Mouse (Mus musculus) c-Kit-positive CD71-negative TER-119-negative erythroid progenitor cells, embryonic 14.5 days (primary cell): ENCODE measurements around the gene Zkscan2.

Source experiments
- DNase-seq: peaks from one replicate; pipeline ENCODE4 v3.0.0-alpha.2; 2013; ENCODE audit warnings: low read depth

The Zkscan2 gene

DNA sequence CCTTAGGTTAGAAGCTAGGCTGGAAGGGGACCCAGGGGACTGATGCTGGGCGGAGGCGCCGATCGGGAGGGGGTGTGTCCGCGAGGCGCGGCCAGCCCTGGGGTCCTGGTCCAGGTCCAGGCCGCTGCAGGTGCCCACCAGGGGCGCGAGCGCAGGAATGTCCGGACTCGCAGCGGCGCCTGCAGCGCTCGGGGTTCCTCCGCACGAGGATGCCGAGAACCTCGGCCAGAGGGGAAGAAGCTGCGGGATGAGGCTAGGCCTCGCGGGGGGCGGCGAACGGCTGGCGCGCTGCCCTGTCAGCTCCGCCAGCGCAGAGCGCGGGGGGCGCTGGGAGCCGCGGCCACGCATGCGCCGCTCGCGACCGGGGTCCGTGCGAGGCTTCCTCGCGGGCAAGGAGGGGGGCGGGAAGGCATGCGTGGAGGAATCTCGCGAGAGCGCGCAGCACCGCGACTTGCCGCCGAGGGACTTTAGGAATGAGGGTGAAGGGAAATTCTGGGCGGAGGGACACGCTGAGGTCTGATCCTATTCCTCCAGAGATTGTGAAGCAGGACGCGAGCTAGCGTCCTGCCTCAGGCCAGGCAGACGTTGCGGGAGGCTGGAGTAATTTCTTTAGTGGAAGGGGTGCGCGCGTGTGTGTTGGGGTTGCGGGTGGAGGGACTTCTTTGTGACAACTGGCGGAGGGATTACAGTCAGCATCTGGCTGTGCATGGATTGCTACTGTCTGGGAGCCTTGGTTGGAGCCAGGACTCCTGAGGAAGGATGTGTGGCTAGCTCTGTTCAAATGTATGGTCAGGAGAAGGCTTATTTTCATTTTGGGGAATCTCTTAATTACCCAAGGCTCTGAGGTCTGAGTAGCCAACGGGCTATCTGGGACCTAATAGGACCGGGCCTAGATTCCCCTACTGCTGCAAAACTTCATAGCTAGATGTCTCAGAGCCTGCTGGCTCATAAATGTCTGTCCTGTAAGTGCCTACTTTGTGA lies at the start of gene Zkscan2:
Gene Zkscan2, minus strand, starts transcription at position 211 of the 981 bp plus-strand sequence.
- DNase-seq = peak; percentile 19

DNA sequence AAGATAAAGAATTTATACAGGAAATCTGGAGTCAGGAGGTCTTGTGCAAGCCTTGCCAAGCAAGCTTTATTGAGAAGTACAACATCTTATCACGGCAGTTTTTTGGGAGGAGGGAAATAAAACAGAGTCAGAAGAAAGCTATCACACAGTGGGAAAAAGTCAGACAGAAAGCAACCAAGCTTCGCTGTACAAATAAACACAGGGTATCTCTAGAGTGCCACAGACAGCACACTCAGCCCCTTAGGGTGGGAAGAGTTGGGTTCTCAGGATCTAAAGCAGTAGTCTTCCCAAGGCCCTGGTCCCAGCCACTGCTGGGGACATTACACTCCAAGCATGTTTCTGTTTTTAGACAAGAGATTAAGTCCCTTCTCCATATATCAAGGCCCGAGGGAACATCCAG lies 28.9 kb upstream of the Zkscan2 start:
- no peak for DNase-seq

DNA sequence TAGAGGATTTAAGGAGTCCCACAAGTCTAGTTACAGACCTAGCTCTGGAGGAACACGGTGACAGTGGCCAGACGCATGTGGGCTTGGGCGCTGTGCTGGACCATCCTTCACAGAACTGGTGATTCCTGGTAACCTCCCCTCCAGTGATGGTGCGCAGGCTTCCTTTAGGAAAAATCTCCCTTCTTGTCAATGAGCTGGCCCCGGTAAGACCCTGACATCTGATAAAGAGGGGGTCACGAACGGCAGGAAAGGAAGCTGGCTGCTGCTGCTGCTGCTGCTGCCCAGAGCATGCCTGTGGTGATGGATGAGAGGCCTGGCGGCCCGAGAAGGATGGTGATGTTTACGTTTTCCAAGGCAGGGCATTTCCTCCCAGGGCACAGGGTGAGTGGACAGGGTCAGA lies 25.5 kb upstream of the Zkscan2 start:
- no peak for DNase-seq

DNA sequence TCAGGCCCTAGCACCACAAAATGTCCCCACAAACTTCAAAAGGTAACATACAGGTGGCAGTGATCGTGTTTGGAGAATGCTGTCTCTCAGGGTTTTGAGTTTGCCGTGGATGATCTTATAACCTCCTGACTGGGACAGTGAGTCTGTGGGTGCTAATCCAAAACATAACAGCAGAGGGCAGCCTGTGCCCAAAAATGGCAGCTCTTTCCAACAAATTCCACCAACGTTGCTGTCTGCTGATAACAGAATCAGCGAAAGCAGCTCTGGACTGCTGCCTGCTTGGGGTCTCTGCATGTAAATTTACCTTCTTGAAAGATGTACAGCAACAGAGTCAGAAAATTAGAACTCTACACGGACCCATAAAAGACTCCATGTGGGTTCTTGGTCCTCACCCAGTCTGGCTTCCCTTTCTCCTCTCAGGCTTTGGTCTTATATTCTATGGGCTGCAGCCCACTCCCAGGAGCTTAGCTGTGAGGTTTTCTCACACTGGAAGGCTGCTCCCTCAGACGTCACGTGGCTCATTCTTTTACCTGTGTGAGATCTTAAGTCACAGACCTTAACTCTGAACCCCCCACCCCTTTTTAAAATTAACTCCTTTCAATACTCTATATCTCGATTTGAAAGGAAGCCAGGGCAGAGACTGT lies 24.1 kb upstream of the Zkscan2 start:
- peak; percentile 20 for DNase-seq

DNA sequence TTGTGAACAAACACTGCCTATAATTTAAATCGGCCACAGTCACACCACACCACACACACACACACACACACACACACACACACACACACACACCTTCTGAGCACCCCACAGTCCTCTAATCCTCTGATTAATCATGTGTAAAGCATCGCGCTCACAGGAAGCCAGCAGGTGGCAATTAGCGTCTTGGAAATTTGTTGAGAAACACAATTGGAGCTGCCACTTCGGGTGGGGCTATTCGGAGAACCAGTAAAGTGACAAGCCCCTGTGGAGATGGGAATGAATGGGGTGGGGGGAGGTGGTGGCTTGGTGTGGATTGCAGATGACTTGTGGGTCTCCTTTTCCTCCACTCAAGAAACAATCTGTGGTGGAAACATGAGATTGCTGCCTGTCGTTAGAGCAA lies 7.7 kb upstream of the Zkscan2 start:
- no peak for DNase-seq

DNA sequence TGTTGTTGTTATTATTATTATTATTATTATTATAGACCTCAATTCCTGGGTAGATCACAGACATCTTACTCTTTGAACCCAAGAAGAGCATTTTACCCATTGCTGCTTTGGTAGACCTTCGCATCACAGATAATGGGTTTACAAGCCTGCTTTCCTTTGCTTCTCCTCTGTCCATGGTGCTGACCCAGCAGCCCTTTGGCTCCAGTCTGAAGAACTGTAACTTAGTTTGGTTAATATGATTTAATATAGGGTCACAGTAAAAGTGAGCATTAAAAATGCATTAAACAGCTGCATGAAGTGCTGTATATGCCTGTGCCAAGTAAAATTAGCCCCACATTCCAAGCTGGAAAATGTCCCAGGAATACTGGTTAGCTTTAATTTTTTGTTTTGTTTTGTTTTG lies 3.1 kb upstream of the Zkscan2 start:
- peak; percentile 44 for DNase-seq

DNA sequence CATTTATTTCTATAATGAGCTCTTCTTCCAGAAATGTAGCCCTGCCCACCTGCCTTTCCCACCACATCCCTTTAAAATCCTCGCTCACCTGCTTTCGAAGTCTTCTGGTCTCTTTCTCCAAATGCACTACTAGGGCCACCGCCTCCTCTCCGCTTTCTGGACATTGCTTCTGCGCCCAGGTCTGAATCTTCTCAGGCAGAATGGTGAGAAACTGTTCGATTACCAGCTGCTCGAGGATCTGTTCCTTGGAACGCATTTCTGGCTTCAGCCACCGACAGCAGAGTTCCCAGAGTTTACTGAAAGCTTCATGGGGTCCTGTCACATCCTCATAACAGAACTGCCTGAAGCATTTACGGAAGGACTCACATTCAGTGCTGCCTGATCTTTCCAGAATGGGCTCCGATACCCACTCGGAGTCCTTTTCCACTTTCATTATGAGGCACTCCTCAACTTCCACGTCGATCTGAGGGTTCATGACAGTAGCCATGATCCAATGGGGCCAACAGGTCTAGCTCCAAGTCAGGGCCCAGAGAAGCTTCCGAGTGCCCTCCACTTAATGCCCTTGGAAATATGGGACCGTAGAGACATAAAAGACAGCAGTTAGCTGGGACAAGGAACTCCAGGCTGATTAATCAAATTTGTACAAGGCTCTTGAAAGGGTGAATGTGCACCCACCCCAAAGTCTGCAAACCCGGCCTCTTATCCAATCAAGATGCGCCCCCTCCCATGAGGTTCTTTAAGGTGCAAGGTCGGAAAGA lies 589 bp downstream of the Zkscan2 start:
- DNase-seq = no peak

DNA sequence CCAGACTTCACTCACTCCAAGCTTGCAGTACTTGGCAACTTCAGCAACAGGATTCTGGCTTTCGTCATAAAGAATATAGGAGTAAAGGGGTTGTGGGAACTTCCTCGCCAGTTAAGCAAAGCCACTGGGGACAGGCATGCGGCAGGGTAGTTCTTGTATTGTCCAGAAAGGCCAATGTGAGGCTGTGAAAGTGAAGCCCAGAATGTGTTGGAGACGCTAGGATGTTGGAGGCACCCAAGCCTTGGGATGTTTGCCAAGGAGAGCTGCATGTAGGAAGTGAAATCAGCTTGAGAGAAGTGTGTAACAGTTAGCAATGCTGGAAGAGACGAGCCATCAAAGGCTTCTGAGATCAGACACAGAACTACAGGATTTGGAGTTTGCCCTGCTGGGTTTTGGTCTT lies 12.5 kb downstream of the Zkscan2 start:
- DNase-seq = no peak

DNA sequence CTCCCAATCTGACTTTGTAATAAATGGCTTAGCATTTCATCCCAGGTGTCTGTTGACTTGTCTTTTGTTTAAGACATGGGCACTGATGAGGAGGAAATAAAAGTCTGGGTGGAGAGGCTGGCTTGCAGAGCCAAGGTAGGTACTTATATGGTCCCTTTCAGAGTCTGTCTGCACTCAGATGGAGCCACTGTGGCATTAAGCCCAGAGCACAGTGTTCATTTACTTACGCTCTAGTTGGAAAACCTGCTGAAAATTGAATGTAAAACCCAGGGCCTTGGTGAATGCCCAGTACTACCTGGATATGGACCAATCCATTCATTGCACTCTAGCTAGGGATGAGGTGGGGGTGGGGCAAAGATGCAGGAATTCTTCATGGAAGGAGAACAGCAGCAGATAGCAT lies 32.3 kb downstream of the Zkscan2 start:
- no peak for DNase-seq

DNA sequence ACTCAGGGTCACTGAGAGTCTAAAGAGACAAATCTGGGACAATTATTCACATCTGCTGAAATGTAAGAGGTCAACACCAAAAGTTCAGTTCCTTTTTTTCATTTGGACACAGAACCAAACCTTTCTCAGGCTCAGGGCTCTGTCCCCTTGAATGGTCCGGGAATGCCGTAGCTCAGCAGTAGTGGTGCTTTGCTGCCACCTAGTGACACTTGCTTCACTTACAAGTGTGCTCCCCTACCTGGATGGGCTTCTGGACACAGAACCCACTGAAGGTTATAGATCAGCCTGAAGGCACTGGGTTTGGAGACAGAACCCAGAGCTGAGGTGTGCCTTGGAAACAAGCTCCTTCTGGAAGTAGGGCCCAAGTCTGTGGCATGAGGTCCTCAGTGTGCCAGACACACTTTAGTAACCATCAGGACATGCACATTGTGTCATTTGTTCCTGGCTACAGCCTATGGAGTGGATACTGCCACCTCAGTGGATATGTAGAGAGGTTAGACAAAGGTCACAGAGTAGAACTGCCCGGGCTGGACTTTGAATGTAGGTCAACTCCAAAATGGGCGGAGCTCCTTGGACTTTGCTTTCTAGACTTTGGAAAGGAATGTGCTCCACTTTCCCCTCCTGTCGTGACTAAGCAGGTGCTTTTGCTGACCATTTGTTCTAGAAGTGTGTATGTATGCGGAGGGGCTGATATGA lies 34.4 kb downstream of the Zkscan2 start:
- DNase-seq = peak; percentile 38

DNA sequence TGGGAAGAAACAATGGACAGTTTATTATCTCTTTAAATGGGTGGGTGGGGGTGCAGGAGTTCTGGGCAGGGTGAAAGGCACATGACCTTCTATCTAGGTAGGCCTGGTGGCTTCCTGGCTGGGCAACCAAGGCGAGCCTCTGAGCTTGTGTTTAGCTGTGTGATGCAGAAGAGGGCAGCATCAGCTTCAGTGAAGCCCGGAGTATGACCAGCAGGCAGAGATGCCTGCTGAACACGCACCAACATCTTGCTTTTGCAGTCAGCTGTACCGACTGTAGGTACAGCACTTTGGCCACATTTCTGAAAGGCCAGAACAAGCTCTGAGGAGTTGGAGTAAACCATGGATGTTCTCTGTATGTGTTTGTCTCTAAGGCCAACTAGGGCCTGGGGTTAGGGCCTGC lies 36.7 kb downstream of the Zkscan2 start:
- DNase-seq = no peak

DNA sequence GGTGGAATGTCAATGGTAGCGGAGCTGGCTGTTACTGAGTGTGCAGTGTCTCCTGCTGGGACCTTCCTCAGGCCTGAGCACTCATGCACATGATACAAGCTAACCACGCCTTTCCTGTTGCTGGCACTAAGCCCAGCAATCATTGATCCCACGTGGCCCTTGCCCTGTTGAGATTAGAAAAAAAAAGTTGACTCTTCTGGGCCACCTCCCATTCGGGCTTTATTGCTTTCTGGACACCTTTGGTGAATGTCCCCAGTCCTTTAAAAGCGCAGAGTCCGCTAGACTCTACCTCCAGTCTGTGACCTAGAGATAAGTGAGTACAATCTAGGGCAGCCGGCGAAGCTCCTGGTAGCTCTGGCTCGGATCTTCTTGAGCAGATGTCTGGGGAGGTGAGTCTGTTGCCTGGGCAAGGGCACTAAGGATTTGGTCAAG lies 38.2 kb downstream of the Zkscan2 start, which contains the start of gene Aqp8:
Gene Aqp8, plus strand, starts transcription at position 222 of the 432 bp plus-strand sequence.
- peak; percentile 68 for DNase-seq

DNA sequence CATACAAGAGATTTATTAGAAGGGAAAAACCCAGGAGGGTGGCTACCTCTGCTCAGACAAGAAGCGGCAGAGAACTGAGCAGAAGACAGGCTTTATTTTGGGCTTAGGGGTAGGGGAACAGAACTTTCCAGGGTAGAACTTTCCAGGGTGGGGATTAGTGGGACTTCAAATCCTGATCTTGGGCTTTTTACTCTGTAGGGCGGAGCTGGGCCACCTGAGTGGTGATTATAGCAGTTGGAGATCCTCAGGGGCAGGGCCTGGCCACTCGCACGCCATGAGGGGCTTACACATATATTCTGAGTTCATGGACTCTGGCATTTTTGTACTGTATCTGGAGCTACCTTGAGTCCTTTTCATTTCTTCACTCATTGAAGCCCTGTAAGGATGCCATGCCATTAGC lies 38.9 kb downstream of the Zkscan2 start:
- DNase-seq = no peak

DNA sequence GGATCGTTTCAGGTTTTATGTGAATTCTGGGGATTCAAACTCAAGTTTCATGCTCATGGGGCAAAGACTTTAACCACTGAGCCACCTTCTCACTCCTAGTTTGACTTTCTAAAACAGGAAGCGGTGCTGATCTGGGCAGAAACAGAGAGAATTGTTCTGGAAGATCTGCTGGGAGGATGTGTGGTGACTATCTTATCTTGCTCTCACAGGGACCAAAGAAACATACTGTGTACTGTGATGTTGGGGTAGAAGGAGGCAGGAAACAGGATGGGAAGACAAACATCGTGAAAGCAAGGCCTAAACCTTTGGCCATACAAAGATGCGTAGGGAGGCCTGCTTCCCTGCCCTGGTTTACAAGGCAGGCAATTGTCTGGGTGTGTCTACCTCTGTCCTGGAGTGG lies 41.0 kb downstream of the Zkscan2 start:
- DNase-seq = peak; percentile 16

DNA sequence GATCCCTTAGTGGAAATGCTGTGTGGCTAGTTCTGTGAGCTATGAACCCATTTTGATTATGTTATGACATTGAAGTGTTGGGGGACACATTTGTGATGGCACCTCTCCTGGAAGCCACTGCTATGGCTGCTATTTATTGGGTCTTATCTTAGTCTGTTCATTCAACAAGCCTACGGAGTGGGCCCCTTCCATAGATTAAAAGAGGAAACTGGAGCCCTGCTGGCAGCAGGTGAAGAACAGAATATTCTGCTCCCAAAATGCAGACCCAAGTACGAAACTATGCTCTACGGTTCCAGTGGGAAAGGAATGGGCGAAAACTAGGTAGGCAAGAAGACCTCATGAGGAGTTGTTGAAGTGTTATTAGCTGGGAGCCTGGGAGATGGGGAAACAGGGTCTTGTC lies 41.9 kb downstream of the Zkscan2 start:
- no peak for DNase-seq

DNA sequence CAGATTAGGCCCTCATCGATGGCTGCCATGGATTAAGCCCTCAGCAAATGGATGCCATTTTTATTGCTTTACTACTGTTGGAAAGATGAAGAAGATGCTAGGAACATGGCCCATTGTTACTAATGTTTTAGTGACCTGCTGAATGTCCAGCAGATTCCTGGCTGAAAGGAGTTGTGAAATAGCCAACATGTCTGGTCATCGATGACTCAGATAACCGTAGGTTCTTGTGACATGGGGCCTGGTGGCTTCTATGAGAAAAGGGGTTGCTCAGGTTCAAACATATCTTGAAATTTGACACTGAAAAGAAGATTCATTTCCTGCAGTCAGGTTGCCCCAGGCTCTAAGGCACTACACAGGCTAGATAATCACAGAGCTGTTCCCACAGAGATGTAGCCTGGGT lies 45.2 kb downstream of the Zkscan2 start:
- no peak for DNase-seq

DNA sequence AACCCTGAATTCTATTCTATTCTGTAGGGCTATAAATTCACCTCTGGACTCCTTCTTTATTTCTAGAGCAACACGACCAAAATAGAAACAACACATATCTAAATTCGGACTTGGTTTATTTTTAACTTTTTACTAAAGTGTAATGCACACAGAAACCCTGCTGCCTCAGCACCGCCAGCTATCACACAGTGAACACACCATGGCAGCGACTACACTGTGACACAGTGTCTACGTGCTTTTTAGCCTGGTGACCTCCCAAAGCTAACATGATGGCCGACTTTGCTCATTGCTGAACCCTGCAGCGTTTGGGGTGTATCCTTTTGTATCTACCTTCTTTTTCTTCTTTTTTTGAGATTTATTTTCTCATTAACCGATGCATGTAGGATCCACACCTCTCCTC lies 47.2 kb downstream of the Zkscan2 start:
- no peak for DNase-seq

DNA sequence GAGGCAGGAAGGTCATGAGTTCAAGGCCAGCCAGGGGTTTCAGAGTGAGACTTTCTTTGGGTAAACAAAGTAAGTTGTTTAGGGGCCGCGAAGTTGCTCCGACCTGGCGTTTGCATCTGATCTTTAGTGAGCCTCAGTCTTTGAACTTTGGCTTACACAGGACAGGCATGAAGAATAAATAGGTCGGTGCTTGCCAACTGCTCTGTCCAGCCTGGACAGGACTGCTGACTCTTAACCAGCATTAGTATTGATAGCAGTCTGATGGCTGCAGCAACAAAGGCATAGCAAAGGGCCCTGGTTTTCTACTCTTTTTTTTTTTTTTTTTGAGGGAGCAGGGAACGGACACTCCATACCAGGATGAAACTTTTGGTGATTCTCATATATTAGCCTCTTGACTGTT lies 47.7 kb downstream of the Zkscan2 start:
- DNase-seq = no peak

DNA sequence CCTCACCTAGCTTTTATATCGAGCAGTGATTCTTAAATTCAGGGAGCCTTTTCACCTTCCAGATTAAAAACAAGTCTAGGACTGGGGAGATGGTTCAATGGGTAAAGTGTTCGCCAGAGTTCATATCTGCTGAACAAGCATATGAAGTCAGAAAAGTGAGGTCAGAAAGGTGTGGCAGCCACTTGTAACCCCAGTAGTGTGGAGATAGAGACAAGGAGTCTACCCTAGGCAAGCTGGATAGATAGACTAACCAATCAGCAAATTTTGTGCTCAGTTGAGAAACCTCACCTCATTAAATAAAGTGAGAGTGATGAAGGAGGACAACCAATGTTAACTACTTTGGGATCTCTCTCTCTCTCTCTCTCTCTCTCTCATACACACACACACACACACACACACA lies 49.7 kb downstream of the Zkscan2 start:
- DNase-seq = no peak

DNA sequence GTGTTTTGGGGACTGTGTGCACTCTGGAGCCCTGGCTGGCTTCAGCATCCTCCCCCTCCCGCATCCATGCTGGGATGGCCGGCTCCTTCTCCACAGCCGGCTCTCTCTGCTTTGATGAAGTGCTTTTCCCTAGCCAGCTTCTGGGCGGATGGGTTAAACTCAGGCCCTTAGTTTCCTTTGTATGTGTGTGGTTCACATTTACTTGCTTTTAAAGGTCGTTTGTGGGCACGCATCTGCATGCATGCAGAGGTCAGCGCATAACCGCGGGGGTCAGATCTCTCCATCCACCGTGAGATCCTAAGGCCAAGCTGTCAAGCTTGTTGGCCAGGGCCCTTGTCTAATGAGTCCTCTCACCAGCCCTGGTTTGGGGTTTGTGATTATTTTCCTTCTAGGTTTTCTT lies 50.6 kb downstream of the Zkscan2 start:
- no peak for DNase-seq

DNA sequence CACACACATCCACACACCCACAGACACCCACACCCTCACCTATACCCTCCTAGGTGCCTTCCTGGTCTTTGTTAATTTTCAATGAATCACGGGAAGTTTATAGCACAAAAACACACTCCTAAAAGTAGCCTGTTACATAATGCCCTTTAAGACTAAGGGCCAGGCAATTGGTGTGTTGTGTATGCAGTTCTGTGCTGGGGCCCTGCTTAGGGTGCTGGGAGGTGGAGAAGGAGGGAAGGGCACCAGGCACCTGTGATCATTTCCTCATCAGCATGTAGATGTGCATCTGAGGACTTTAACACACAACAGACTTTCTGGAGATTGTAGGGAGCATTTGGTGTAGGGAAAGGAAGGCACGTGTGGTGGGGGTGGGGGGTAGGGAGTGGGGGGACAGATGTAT lies 51.5 kb downstream of the Zkscan2 start:
- no peak for DNase-seq

DNA sequence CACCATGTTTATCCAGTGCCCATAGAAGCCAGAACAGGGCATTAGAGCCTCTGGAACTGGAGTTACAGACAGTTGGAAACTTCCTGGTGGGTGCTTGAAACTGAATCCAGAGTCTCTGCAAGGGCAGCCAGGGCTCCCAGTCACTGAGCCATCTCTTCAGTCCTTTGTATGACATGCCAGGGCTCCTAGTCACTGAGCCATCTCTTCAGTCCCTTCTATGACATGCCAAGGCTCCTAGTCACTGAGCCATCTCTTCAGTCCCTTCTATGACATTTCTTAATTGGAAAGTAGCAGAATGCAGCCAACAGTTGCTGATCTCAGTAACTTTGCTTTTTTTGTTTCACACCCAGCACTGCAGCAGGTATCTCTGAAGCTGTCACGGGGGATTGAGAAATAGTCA lies 58.2 kb downstream of the Zkscan2 start:
- DNase-seq = no peak
